Mouse (Mus musculus): ENCODE results near the gene Carmil3.

GRCm38 (mm10) chr14:55477829-55478228, 12.6 kb upstream of the Carmil3 start:
- TF ChIP-seq EP300 (IDR thresholded peaks at IDR 0.05; ENCODE audit: low read depth), result 0 out of 2 replicates have a peak, but pooled peaks have one; percentile 19
- no peak for TF ChIP-seq CTCF (IDR thresholded peaks at IDR 0.05; ENCODE audit: low read depth)
